Mouse (Mus musculus): Measurements from ENCODE around the gene Znrf2. TPM values are rescaled to one million over a fixed set of nuclear protein-coding genes. Genes with fewer than 3 reads are reported as not detected.

Gene Znrf2
- polyA plus RNA-seq, 1 experiment: 3.1 TPM

GRCm38 (mm10) chr6:54785098-54785730, 31.5 kb upstream of the Znrf2 start:
- Histone ChIP-seq H3K79me3 (ENCODE audit: low read depth) (no peaks in the 10 kb centered on the region), H3K36me3 (ENCODE audit: control insufficient read depth, insufficient read depth) (no peaks in the 10 kb centered on the region), H3ac (ENCODE audit: control insufficient read depth, insufficient read length, low read depth) (no peak overlapping the region), H3K79me2 (ENCODE audit: control insufficient read depth, insufficient read depth) (no peaks in the 10 kb centered on the region), H3K27me3 (ENCODE audit: control insufficient read depth, insufficient read depth, insufficient read length) (no peaks in the 10 kb centered on the region), H3K4me3 (ENCODE audit: insufficient read depth, poor library complexity, severe bottlenecking) (no peak overlapping the region)
- TF ChIP-seq CTCF (IDR thresholded peaks at IDR 0.05; ENCODE audit: control insufficient read depth, insufficient read depth, insufficient read length) (no peak), MAX (IDR thresholded peaks at IDR 0.05) (no peak), USF1 (IDR thresholded peaks at IDR 0.05; ENCODE audit: low read depth) (no peak), MYOG (IDR thresholded peaks at IDR 0.05; ENCODE audit: control insufficient read depth, extremely low read depth, insufficient read length) (no peak), FOSL1 (IDR thresholded peaks at IDR 0.05; ENCODE audit: insufficient read depth, low read length, poor library complexity, severe bottlenecking) (no peak), MYOD1 (IDR thresholded peaks at IDR 0.05; ENCODE audit: control insufficient read depth, insufficient read length, low read depth) (no peak), CEBPB (IDR thresholded peaks at IDR 0.05; ENCODE audit: low read depth) (no peak)

- TF ChIP-seq CTCF (IDR thresholded peaks at IDR 0.05; ENCODE audit: control insufficient read depth, insufficient read depth, insufficient read length) (no peak), FOSL1 (IDR thresholded peaks at IDR 0.05; ENCODE audit: insufficient read depth, low read length, poor library complexity, severe bottlenecking) (no peak), MYOD1 (IDR thresholded peaks at IDR 0.05; ENCODE audit: control insufficient read depth, insufficient read length, low read depth) (no peak), MYOG (IDR thresholded peaks at IDR 0.05; ENCODE audit: control insufficient read depth, extremely low read depth, insufficient read length) (no peak), MAX (IDR thresholded peaks at IDR 0.05) (no peak), CEBPB (IDR thresholded peaks at IDR 0.05; ENCODE audit: low read depth) (no peak), USF1 (IDR thresholded peaks at IDR 0.05; ENCODE audit: low read depth) (no peak)
- Histone ChIP-seq H3K79me2 (ENCODE audit: control insufficient read depth, insufficient read depth) (no peaks in the 10 kb centered on the region), H3K36me3 (ENCODE audit: control insufficient read depth, insufficient read depth) (no peaks in the 10 kb centered on the region), H3K27me3 (ENCODE audit: control insufficient read depth, insufficient read depth, insufficient read length) (no peaks in the 10 kb centered on the region), H3ac (ENCODE audit: control insufficient read depth, insufficient read length, low read depth) (no peak overlapping the region), H3K4me3 (ENCODE audit: insufficient read depth, poor library complexity, severe bottlenecking) (no peak overlapping the region), H3K79me3 (ENCODE audit: low read depth) (no peaks in the 10 kb centered on the region)
Observed at GRCm38 (mm10) chr6:54786766-54787165, 29.9 kb upstream of the Znrf2 start.

- H3K79me2 ChIP-seq (ENCODE audit: control insufficient read depth, insufficient read depth): no peaks in the 10 kb centered on the region
- H3ac ChIP-seq (ENCODE audit: control insufficient read depth, insufficient read length, low read depth): no peak overlapping the region
- no peaks in the 10 kb centered on the region for H3K79me3 ChIP-seq (ENCODE audit: low read depth)
- no peak overlapping the region for H3K4me3 ChIP-seq (ENCODE audit: insufficient read depth, poor library complexity, severe bottlenecking)
- no peaks in the 10 kb centered on the region for H3K36me3 ChIP-seq (ENCODE audit: control insufficient read depth, insufficient read depth)
- TF ChIP-seq MAX (IDR thresholded peaks at IDR 0.05) (peak; percentile 63), CEBPB (IDR thresholded peaks at IDR 0.05; ENCODE audit: low read depth) (no peak), USF1 (IDR thresholded peaks at IDR 0.05; ENCODE audit: low read depth) (peak; percentile 51), MYOD1 (IDR thresholded peaks at IDR 0.05; ENCODE audit: control insufficient read depth, insufficient read length, low read depth) (peak; percentile 13), CTCF (IDR thresholded peaks at IDR 0.05; ENCODE audit: control insufficient read depth, insufficient read depth, insufficient read length) (no peak), FOSL1 (IDR thresholded peaks at IDR 0.05; ENCODE audit: insufficient read depth, low read length, poor library complexity, severe bottlenecking) (no peak), MYOG (IDR thresholded peaks at IDR 0.05; ENCODE audit: control insufficient read depth, extremely low read depth, insufficient read length) (no peak)
- H3K27me3 ChIP-seq (ENCODE audit: control insufficient read depth, insufficient read depth, insufficient read length): no peaks in the 10 kb centered on the region
Observed at GRCm38 (mm10) chr6:54788493-54788892, 28.2 kb upstream of the Znrf2 start.

- Histone ChIP-seq H3K27me3 (ENCODE audit: control insufficient read depth, insufficient read depth, insufficient read length) (no peaks in the 10 kb centered on the region), H3ac (ENCODE audit: control insufficient read depth, insufficient read length, low read depth) (no peak overlapping the region), H3K79me3 (ENCODE audit: low read depth) (no peaks in the 10 kb centered on the region), H3K36me3 (ENCODE audit: control insufficient read depth, insufficient read depth) (no peaks in the 10 kb centered on the region), H3K4me3 (ENCODE audit: insufficient read depth, poor library complexity, severe bottlenecking) (no peak overlapping the region), H3K79me2 (ENCODE audit: control insufficient read depth, insufficient read depth) (no peaks in the 10 kb centered on the region)
- TF ChIP-seq CTCF (IDR thresholded peaks at IDR 0.05; ENCODE audit: control insufficient read depth, insufficient read depth, insufficient read length): no peak
- no peak for TF ChIP-seq MYOD1 (IDR thresholded peaks at IDR 0.05; ENCODE audit: control insufficient read depth, insufficient read length, low read depth)
- no peak for TF ChIP-seq MAX (IDR thresholded peaks at IDR 0.05)
- no peak for TF ChIP-seq CEBPB (IDR thresholded peaks at IDR 0.05; ENCODE audit: low read depth)
- TF ChIP-seq FOSL1 (IDR thresholded peaks at IDR 0.05; ENCODE audit: insufficient read depth, low read length, poor library complexity, severe bottlenecking): no peak
- no peak for TF ChIP-seq MYOG (IDR thresholded peaks at IDR 0.05; ENCODE audit: control insufficient read depth, extremely low read depth, insufficient read length)
Observed at GRCm38 (mm10) chr6:54789139-54789538, 27.6 kb upstream of the Znrf2 start.

GRCm38 (mm10) chr6:54790071-54790470, 26.6 kb upstream of the Znrf2 start:
- no peaks in the 10 kb centered on the region for H3K79me2 ChIP-seq (ENCODE audit: control insufficient read depth, insufficient read depth)
- no peak overlapping the region for H3ac ChIP-seq (ENCODE audit: control insufficient read depth, insufficient read length, low read depth)
- H3K27me3 ChIP-seq (ENCODE audit: control insufficient read depth, insufficient read depth, insufficient read length): no peaks in the 10 kb centered on the region
- no peaks in the 10 kb centered on the region for H3K79me3 ChIP-seq (ENCODE audit: low read depth)
- H3K4me3 ChIP-seq (ENCODE audit: insufficient read depth, poor library complexity, severe bottlenecking): no peak overlapping the region
- TF ChIP-seq MYOG (IDR thresholded peaks at IDR 0.05; ENCODE audit: control insufficient read depth, extremely low read depth, insufficient read length): no peak
- TF ChIP-seq FOSL1 (IDR thresholded peaks at IDR 0.05; ENCODE audit: insufficient read depth, low read length, poor library complexity, severe bottlenecking): no peak
- TF ChIP-seq MYOD1 (IDR thresholded peaks at IDR 0.05; ENCODE audit: control insufficient read depth, insufficient read length, low read depth): no peak
- H3K36me3 ChIP-seq (ENCODE audit: control insufficient read depth, insufficient read depth): no peaks in the 10 kb centered on the region

GRCm38 (mm10) chr6:54793853-54794252, 22.9 kb upstream of the Znrf2 start:
- Histone ChIP-seq H3K4me3 (ENCODE audit: insufficient read depth, poor library complexity, severe bottlenecking) (no peak overlapping the region), H3ac (ENCODE audit: control insufficient read depth, insufficient read length, low read depth) (no peak overlapping the region), H3K36me3 (ENCODE audit: control insufficient read depth, insufficient read depth) (no peaks in the 10 kb centered on the region), H3K27me3 (ENCODE audit: control insufficient read depth, insufficient read depth, insufficient read length) (no peaks in the 10 kb centered on the region), H3K79me3 (ENCODE audit: low read depth) (no peaks in the 10 kb centered on the region), H3K79me2 (ENCODE audit: control insufficient read depth, insufficient read depth) (no peaks in the 10 kb centered on the region)
- TF ChIP-seq MAX (IDR thresholded peaks at IDR 0.05) (no peak), USF1 (IDR thresholded peaks at IDR 0.05; ENCODE audit: low read depth) (no peak), CEBPB (IDR thresholded peaks at IDR 0.05; ENCODE audit: low read depth) (no peak), CTCF (IDR thresholded peaks at IDR 0.05; ENCODE audit: control insufficient read depth, insufficient read depth, insufficient read length) (no peak), MYOG (IDR thresholded peaks at IDR 0.05; ENCODE audit: control insufficient read depth, extremely low read depth, insufficient read length) (no peak), FOSL1 (IDR thresholded peaks at IDR 0.05; ENCODE audit: insufficient read depth, low read length, poor library complexity, severe bottlenecking) (no peak), MYOD1 (IDR thresholded peaks at IDR 0.05; ENCODE audit: control insufficient read depth, insufficient read length, low read depth) (no peak)
